Mouse (Mus musculus) urinary bladder, postnatal 4 days (tissue): ENCODE data around the gene Cyp4a32.
"Not testable (repeated sequence)": the region's sequence is repeated elsewhere in the genome, so short reads cannot be mapped to it uniquely, and the experiment has no call there.

ENCODE experiments used
- DNase-seq, 2 experiments: peaks; one replicate each; pipeline ENCODE4 v3.0.0; 2021 to 2022; ENCODE audit warnings: low spot score in 2 of 2

Cyp4a32 gene

DNA sequence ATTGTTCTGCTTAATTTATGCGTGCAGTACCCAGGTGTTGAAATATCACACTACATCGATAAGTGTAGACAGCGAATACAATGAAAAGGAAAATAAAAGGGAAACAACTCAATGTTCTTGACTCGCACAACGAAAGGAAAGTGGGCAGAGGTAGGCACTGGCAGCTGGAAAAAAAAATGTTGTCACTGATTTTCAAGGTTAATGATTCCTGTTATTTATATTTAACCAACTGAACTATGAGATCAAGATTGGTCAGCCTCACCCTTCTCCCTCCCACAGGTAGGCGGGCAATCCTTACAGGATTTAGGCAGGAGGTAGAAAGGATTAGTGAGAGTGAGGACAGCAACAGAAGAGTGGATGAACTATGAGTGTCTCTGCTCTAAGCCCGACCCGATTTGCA lies at the start of gene Cyp4a32:
Cyp4a32 (plus strand) TSS at position 359 of the 400 bp plus-strand sequence.
- DNase-seq = not testable (repeated sequence)

DNA sequence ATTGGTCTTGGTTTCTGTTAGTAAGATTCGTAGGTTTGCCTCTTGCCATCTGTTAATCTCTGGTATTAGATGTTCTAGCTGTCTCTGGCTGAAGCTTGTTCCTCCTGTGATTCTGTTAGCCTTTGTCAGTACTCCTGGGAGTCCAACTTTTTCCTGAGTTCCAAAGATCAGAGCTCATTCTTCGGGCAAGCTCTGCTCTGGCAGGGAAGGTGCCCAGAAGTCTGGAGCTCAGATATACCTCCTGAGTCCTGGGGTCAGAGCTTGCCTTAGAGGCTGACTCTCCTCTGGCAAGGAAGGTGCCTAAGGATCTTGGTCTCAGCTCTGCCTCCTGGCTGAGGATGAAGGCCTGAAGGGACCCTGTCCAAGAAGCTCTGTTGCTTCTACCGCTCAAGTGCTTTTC lies 48.0 kb upstream of the Cyp4a32 start:
- DNase-seq = no peak

DNA sequence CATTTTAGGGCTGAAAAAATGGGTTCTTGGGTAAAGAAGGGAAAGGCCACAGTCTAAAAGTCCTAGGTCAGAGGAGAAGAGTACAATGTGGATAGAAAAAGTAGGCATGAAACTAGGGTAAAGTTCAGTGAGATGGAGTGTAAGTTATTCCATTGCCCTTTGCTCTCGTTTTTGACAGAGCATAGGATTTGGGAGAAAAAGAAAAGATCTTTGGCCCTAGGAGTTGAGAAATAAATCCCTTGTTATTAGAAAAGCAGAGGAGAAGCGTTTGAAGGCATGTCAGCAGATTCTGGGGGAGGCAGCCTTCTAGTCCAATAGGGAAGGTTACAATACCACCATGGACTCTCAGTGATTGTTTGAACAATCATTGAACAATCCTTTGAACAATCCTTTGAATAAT lies 45.3 kb upstream of the Cyp4a32 start:
- DNase-seq = no peak

DNA sequence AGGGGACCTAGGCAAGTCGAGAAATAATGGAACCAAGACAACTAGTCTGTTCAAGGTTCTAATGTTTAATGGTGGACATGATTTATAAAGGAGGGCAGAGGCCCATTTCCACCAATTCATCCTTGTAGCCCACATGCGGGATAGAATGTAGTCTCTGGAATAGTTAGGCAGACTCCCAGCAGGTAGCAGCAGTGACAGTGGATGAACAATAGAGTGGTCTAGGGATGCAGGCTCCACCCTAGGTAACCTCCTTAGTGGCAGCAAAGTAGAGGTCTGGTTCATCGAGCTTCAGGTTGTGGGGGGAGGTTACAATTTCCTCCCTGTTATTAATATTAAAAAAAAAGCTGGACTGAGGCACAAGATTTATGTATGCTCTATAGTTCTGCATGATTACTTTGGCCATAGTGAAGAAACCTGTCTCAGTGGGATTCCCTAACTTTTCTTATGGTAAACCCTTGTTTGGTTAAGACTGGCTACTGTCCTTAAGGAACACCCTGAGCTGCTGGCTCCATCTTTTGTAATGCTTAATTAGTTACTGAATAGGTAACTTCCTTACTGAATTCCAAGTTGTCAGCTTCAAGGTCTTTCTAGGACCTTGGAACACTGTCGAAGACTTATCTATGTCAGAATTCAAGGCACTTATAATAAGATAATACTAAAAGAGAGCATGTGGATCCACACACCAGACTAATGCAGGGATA lies 42.8 kb upstream of the Cyp4a32 start:
- no peak for DNase-seq

DNA sequence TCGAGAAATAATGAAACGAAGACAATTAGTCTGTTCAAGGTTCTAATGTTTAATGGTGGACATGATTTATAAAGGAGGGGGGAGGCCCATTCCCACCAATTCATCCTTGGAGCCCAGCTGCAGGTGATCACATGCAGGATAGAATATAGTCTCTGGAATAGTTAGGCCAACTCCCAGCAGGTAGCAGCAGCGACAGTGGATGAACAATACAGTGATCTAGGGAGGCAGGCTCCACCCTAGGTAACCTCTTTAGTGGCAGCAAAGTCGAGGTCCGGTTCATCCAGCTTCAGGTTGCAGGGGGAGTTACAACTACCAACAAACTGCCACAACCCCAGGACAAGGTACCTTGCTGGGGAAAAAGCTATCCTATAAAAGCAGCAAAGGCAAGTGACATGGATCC lies 39.5 kb upstream of the Cyp4a32 start:
- not testable (repeated sequence) for DNase-seq

DNA sequence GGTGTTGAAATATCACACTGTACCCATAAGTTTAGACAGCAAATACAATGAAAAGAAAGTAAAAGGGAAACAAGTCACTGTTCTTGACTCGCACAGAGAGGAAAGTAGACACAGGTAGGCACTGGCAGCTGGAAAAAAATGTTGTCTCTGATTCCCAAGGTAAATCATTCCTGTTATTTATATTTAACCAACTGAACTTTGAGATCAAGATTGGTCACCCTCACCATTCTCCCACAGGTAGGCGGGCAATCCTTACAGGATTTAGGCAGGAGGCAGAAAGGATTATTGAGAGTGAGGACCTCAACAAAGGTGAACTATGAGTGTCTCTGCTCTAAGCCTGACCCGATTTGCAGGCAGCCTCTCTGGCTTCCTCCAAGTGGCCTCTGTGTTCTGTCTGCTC lies 37.4 kb upstream of the Cyp4a32 start, which contains the start of gene Cyp4a31:
Cyp4a31 (plus strand) TSS at position 249 of the 400 bp plus-strand sequence.
- DNase-seq = no peak

DNA sequence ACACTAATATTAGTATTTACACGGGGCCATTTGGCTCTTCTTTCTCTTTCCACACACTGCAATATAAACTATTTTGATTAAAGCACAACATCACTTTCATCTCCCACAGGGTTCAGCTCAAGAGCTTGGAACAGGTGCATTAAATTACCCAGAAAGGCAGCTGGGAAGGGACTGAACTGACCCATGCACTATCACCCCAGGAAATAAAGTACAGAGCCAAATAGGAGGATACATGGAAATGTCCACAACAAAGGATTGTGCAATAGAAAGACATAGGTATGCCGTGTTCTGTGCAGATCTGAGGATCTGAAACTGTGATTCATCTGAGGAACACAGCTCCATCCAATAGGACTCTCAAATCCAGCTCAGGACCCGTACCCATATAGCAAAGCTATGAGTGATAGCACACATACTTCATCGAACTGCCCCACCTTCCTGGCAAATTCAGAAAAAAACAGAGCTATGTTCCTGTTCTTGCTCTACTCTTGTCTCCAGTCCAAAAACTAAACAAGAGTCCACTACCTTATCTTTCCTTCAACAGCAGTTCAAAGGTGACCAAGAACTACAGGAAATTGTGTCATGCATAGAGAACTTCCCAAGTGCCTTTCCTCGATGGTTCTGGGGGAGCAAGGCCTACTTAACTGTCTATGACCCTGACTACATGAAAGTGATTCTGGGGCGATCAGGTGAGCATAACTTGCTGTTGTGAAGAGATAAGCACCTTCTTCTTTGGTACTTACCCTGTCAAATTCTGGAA lies 36.1 kb upstream of the Cyp4a32 start:
- not testable (repeated sequence) for DNase-seq

DNA sequence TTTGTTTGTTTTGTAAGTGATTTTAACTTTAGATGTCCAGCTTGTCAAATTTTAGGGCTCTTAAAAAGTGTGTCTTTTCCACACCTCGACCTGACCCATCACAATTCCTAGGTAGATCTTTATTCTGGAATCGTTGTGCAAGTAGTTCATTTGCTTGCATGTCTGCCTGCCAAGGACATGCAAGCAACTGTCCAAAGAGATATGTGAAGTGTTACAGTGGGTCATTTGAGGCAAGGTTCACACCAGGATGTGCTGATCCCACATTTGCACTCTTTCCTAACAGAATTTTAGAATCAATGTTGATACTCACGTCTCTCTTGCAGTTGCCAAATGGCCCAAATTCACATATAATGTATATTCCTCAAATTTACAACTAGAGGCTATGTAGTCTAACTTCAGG lies 25.5 kb upstream of the Cyp4a32 start:
- DNase-seq = no peak

DNA sequence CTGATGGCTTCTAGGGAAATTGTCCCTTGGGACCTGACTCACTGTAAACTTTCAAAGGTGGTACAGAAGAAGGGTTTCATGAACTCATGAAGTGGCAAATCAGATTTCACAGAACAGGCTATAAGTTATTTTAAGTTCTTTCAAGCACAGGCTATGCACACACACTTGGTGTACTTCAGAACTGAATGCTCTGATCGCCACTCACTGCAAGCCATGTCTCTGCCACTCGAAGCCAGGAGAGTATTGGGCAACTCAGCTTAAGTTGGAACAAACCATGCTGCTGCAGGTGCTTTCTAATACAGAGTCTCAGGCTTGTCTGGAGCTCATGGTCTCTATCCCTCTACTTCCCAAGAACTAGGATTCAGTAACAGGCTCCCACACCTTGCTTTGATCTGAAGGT lies 25.0 kb upstream of the Cyp4a32 start:
- no peak for DNase-seq

DNA sequence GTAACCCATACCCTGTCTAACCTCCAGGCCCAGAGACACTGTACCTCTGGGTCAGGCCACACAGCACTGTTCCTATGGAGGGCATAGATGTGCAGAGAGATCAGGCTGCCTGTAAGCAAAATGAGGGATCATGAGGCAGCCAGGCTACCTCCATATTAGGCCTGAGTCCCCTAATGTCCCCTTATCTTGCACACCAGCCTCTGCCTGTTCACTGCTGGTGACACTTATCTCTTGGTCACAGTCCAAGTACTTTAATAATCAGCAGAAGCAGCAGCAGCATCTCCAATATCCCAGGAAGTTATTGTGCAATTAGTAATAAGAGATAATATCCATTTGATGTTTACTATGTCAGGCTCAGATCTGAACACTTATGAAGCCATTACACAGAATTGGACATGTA lies 17.7 kb upstream of the Cyp4a32 start:
- DNase-seq = no peak

DNA sequence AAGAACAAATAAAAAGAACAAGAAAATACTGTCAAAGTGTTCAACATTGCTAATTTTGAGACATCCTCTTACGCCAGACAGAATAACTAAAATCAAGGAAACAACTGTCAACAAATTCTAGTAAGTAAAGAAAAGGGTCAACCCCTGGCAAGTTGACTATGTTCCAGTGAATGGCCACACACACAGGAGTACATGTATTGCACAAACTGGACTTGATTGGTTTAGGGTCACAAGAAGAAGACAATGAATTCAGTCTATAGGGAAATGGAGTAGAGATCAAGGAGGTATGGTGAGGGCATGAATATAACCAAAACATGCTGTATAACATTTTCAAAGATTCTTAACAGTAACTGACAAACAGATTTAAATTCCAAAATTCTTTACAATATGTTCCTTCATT lies 4.4 kb upstream of the Cyp4a32 start:
- no peak for DNase-seq

DNA sequence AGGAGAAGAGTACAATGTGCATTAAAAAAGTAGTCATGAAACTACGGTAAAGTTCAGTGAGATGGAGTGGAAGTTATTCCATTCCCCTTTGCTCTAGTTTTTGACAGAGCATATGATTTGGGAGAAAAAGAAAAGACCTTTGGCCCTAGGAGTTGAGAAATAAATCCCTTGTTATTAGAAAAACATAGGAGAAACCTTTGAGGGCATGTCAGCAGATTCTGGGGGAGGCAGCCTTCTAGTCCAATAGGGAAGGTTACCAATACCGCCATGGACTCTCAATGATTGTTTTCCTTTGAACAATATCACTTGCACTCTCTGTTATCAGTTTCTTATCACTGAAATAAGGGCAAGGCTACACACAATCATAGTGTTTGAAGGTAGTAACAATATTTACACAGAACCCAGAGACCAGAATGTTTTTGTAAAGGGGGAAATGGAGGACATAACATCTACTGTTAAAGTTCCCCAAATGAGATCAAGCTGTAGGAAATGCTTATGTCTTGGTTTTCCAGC lies 3.9 kb upstream of the Cyp4a32 start:
- no peak for DNase-seq

DNA sequence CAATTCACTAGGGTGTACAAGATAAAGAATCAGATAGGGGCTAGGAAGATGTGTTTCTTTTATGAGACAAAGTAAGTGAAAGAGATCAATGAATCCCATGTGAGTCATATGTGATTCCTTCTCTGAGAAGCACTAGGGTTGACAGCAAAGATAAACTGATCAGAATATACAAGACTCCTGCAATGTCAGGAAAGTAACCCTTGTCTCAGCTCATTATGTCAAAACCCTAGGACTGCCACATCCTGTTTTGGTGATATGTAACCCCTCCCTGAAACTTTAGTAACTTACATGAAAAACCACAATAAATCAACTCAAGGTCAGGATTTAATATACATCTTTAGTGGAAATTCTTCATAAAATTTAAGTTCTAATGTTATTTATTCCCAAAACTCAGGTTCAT lies 13.2 kb downstream of the Cyp4a32 start:
- no peak for DNase-seq

DNA sequence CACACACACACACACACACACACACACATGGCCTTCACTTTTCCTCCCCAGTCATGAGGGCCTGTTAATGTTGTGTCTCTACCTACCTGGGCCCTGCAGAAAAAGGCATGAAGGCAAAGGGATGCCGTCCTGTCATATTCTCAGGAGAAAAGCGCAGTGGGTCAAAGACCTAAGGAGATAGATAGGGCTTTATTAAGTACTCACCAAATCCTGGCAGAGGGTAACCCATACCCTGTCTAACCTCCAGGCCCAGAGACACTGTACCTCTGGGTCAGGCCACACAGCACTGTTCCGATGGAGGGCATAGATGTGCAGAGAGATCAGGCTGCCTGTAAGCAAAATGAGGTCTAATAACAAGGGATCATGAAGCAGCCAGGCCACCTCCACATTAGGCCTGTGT lies 24.8 kb downstream of the Cyp4a32 start:
- not testable (repeated sequence) for DNase-seq

DNA sequence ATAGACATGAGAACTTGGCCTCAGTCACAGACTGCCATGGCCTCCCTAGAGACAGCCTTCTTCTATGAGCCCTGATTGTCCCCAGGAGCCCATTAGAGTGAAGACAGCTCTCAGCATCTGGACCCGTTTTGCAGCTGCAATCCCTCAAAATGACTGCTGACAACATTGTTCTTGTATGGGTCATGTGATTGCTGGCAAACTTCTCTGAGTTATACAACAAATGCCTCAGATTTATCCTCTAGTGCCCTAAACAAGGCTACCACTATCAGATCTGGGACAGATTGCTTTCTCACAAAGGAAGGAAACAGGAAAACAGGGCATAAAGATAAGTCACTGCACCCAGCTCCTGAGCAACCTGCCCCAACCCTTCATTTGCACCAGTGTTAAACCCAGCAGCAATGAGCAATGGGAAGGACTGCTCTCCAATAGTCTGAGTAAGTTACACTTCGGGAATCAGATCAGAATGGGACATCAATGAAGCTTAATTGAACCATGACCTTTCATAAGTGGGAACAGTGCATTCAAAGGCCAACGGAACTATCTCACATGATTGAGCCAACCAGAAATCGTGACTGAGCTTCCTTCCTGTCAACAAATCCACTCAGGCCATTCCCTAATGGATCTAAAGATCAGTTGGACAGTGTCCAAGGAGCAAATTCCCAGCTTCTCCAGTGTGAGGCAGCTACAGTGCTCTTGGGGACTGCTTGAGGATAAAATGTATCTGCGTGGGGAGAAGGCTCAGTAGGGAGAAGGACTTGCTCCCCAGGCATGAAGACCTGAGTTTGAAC lies 42.4 kb downstream of the Cyp4a32 start:
- no peak for DNase-seq

DNA sequence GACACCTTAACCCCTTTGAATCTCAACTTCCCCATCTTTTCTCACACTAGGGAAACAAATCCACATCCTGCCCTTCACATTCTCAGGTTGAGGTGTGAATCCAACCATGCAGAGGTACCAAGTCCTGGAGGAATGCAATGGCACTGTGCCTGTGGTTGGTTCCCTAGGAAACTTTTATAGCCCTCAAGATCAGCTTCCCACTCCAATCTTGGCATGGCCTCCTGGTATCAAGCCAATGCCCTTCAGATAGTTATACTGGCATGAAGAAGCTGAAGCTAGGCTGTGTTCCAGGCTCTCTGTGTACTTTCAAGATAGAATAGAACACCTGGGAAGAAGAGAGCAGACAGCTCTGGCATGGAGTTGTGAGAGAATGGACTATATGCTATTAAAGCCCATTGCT lies 44.6 kb downstream of the Cyp4a32 start:
- DNase-seq = no peak

DNA sequence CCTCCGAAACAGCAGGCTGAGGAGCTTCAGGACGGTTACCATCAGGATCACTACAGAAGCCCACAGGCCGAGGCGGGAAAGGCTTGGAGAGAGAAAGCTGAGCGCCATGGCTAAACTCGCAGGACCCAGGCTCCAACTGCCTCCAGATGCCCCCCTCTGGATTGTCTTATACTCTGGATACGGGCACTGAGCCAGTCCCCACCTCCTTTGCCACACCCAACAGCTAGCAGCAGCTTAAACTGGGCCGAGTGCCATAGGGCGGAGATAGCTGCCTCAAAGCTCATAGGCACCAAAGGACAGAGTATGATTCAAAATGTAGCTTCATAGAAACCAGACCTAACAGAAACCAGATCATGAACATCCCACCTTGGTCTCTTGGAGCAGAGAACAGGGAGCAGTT lies 46.8 kb downstream of the Cyp4a32 start, which contains the start of gene Cyp4b1:
Cyp4b1 (minus strand) TSS at position 144 of the 400 bp plus-strand sequence.
- no peak for DNase-seq

DNA sequence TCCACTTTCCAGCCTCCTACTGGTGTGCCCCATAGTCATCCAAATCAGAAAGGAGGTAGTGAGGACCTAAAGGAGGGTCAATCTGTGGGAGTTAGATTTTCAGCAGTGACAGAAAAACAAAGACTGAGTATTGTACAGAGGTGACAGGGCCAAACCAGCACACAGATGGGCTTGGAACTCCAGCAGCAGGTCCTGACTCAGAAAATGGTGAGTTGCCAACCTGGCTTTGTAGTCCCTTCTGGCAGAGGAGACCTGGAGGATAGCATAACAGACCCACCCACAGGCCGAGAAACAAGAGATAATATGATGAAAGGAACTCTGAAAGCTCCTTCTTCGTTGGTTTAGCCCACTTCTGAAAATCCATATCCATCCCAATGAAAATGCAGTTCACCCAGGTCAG lies 48.0 kb downstream of the Cyp4a32 start:
- no peak for DNase-seq

DNA sequence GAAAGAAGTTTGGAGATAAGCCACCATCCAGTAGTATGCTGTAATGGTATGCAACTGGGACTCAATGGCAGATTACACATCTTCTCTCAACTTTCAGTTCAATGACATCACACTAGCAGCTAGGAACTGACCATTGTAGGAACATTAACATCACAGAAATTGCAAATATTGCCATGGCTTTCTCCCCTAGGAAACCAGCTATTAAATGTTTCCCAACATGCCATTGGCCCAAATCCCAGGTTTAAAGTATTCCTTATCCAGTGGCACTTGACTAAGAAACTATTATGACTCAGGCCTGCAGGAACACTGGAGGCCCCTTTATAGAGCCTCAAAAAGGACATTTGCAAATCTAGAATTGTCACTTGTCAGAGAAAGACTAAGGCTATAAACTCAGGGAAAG lies 48.6 kb downstream of the Cyp4a32 start:
- DNase-seq = no peak

DNA sequence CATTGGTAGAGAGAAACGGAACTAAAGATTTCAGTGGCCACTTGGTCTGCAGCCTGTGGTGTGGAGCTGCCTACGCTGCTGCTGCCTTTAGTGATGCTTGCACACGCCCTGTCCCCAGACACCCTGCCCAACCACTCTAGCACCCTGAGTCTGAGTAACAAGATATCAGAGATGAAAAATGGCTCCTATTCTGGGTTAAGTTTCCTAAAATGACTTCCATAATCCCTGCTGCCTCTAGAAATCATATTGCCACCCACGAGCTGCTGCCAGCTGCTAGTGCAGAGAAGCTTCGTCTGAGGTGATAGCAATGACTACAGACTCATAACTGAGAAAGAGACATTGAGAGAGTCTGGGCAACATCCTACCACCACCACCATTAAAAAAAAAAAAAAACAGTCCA lies 50.1 kb downstream of the Cyp4a32 start:
- no peak for DNase-seq

DNA sequence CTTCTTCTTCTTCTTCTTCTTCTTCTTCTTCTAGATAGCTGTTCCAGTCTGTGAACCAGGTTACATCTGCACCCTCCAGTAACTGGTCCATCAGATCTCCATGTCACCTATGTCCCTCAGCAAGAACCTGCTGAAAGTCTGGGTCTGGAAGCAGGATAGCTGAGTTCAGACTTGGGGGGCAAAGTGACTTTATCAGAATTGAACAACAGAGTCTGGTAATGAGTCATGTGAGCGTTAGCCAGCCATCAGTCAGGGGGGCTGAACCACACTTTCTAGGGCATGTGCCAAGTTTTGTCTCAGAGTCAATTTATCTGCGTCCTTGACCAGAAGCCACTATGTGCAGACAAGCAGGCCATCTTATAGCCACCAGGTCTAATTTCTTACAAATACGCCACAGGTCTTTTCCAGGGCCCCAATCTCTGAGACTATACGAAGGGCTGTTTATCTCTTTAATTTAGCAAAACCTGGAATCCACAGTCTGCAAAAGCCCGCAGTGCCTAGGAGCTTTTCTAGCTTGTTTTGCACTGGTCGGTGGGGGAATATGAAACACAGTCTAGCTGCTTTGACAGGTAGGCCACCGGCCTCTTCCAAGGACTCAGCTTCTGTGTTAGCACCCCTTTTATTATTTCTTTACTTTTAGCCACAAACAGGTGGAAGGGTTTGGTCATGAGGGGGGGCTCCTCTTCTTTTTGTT lies 55.2 kb downstream of the Cyp4a32 start:
- DNase-seq = not testable (repeated sequence)

DNA sequence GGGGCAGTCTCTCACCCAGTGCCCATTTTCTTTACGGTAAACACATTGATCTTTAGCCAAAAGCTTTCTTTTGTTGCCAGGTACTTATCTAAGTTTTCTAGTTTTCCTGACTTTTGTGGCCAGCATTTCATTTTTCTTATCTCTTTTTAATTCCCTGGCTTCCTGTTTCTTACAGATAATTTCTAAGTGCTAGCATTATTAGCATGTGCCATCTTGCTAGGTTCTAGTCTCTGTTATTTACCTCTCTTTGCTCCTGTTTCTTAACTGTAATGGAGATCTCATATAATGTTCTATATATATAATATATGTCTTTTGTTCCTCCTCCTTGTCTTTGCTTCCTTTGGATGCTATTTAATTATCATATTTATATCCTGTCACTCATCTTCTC lies 55.8 kb downstream of the Cyp4a32 start:
- DNase-seq = not testable (repeated sequence)
